Mouse (Mus musculus) stomach, postnatal 0 days (tissue): Measurements from ENCODE around the gene Gm19345. TPM values are rescaled to one million over a fixed set of nuclear protein-coding genes. Genes with fewer than 3 reads are reported as not detected.

Experiments used
- ATAC-seq: fragments of 200-750 bp; cut with Nextera tagmentation; 2 replicates; pipeline ENCODE4 v1.8.0; 2017; ENCODE audit not compliant: low FRiP score, low TSS enrichment
- DNase-seq: peaks from one replicate; pipeline ENCODE4 v3.0.0-alpha.2; 2016; ENCODE audit warnings: low spot score
- H3K27ac ChIP-seq: fragments of 300-500 bp; sonication (generic); replicated peaks from 2 replicates; pipeline ENCODE4 v1.5.1; 2014; ENCODE audit warnings: mild to moderate bottlenecking, control low read depth
- H3K27me3 ChIP-seq: fragments of 300-500 bp; sonication (generic); 2 replicates; pipeline ENCODE4 v1.6.1; 2014; ENCODE audit warnings: low read length; ENCODE audit not compliant: control insufficient read depth, insufficient read depth
- H3K36me3 ChIP-seq: fragments of 300-500 bp; sonication (generic); 2 replicates; pipeline ENCODE4 v1.6.1; 2014; ENCODE audit warnings: low read length, mixed read lengths; ENCODE audit not compliant: control insufficient read depth, insufficient read depth
- H3K4me1 ChIP-seq: fragments of 300-500 bp; sonication (generic); replicated peaks from 2 replicates; pipeline ENCODE4 v1.6.1; 2014; ENCODE audit warnings: antibody characterized with exemption; ENCODE audit not compliant: control insufficient read depth, insufficient read depth
- H3K4me2 ChIP-seq: fragments of 300-500 bp; sonication (generic); replicated peaks from 2 replicates; pipeline ENCODE4 v1.6.1; 2014; ENCODE audit warnings: low read depth, mild to moderate bottlenecking, control low read depth, moderate library complexity
- H3K4me3 ChIP-seq: fragments of 300-500 bp; sonication (generic); 2 replicates; pipeline ENCODE4 v1.5.1; 2014; ENCODE audit warnings: low read depth, low read length, control low read depth
- H3K9ac ChIP-seq: fragments of 300-500 bp; sonication (generic); 2 replicates; pipeline ENCODE4 v1.6.1; 2014; ENCODE audit warnings: mild to moderate bottlenecking, low read length, control low read depth, mixed read lengths
- H3K9me3 ChIP-seq: fragments of 300-500 bp; sonication (generic); 2 replicates; pipeline ENCODE4 v1.6.1; 2016; ENCODE audit warnings: low read length; ENCODE audit not compliant: control insufficient read depth
- CTCF ChIP-seq: IDR thresholded peaks from 2 replicates; pipeline ENCODE4 v1.5.1; 2016; ENCODE audit warnings: antibody characterized with exemption, low read depth, mild to moderate bottlenecking, moderate library complexity
- EP300 ChIP-seq: optimal IDR thresholded peaks from 2 replicates; pipeline ENCODE3; 2016; ENCODE audit warnings: antibody characterized with exemption
- WGBS: fragments of 180-500 bp; shearing (Covaris S2); extraction: QIAGEN DNeasy Blood & Tissue Kit; methylation state at CpG from one replicate; pipeline ENCODE4 v1.1.7; 2014; 5-methylcytosine and 5-hydroxymethylcytosine counted together
- polyA plus RNA-seq: library from polyadenylated mRNA; unstranded; fragments of >200 nt; fragmentation: Nextera tagmentation; extraction: Ambion mirVana; gene quantifications from 2 replicates; pipeline ENCODE4 v1.2.1, GENCODE M21; 2015

Gene Gm19345
- polyA plus RNA-seq, 1 experiment from 2014 or later: 0.41 TPM

DNA sequence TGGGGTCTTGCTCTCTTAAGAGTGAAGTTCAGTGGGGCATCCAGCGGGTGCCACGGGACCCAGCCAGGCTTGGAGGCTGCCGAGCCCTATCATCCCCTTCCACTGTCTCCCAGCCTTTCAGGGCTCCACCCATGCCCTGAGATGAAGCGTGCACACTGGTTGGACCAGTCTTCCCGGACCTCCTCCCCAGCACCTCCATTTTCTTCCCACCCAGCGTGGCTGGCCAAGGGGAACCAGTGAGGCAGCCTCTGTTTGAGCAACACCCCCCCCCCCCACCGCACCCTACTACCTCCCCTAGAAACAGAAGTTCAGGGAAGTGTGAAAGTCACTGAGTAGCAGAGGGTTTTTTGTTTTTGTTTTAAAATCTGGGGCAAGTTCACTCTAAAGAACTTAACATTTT lies 36.0 kb downstream of the Gm19345 start, which contains the start of gene Ceacam19:
Ceacam19 (minus strand) TSS at position 117 of the 400 bp plus-strand sequence.
- no peak within 1 kb of the TSS for H3K4me2 ChIP-seq
- WGBS: 53% methylated on average over 7 of the region's 7 CpGs
- H3K27me3 ChIP-seq: no peaks in the 10 kb centered on the region
- no peaks in the 10 kb centered on the region for H3K4me1 ChIP-seq
- H3K27ac ChIP-seq: 0 out of 2 replicates have a peak within 1 kb of the TSS, but pooled peaks have one; percentile 40
- H3K4me3 ChIP-seq: no peak within 1 kb of the TSS; the same call in 1 of the 2 replicates
- H3K9me3 ChIP-seq: no peaks in the 10 kb centered on the region
- H3K36me3 ChIP-seq: no peaks in the 10 kb centered on the region
- no peak for DNase-seq
- TF ChIP-seq EP300 (no peak), CTCF (no peak)
- no peak for ATAC-seq
- no peak within 1 kb of the TSS for H3K9ac ChIP-seq

DNA sequence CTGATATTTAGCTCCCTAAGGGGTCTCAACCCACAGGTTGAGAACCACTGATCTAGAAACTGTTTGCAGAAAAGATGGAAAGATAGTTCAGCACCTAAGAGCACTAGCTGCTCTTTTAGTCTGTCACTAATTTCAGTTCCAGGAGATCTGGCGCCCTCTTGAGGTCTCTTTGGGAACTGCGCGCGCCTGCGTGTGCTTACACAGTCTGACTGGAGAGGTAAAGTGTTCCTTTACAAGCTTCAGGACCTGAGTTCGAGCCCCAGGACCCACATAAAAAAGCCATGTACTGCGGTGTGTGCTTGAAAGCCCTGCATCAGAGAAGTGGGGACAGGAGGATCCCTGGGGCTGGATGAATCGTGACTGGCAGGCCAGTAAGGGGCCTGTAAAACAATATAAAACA lies 38.1 kb downstream of the Gm19345 start:
- H3K4me1 ChIP-seq: no peaks in the 10 kb centered on the region
- H3K27ac ChIP-seq: no peak overlapping the region
- no peaks in the 10 kb centered on the region for H3K9me3 ChIP-seq
- H3K36me3 ChIP-seq: no peaks in the 10 kb centered on the region
- 44% methylated on average over 8 of the region's 8 CpGs for WGBS
- H3K4me3 ChIP-seq: no peak overlapping the region
- DNase-seq: peak; percentile 71
- no peak overlapping the region for H3K4me2 ChIP-seq
- TF ChIP-seq EP300 (no peak), CTCF (peak; percentile 84)
- ATAC-seq: no peak
- H3K9ac ChIP-seq: no peak overlapping the region
- no peaks in the 10 kb centered on the region for H3K27me3 ChIP-seq

Other genes with a start within 250 kb of the Gm19345 start
- 19.0 and 21.5 TPM in 2 replicates for gene Clasrp, start 247.5 kb upstream of the Gm19345 start, polyA plus RNA-seq
- 7.3 and 8.7 TPM in 2 replicates for gene Relb, start 222.6 kb upstream of the Gm19345 start, polyA plus RNA-seq
- gene Clptm1, start 187.0 kb upstream of the Gm19345 start, polyA plus RNA-seq: 55.0 and 65.1 TPM in 2 replicates
- 8.7 and 10.7 TPM in 2 replicates for gene Apoc2, start 174.1 kb upstream of the Gm19345 start, polyA plus RNA-seq
- not detected in 2 replicates for gene Gm44805, start 170.6 kb upstream of the Gm19345 start, polyA plus RNA-seq
- 2.8 and 6.1 TPM in 2 replicates for gene Apoc4, start 170.5 kb upstream of the Gm19345 start, polyA plus RNA-seq
- 79.6 and 88.4 TPM in 2 replicates for gene Apoc1, start 159.3 kb upstream of the Gm19345 start, polyA plus RNA-seq
- 383 and 436 TPM in 2 replicates for gene Apoe, start 152.8 kb upstream of the Gm19345 start, polyA plus RNA-seq
- 98.0 and 105 TPM in 2 replicates for gene Tomm40, start 136.6 kb upstream of the Gm19345 start, polyA plus RNA-seq
- 82.2 and 83.8 TPM in 2 replicates for gene Nectin2, start 101.5 kb upstream of the Gm19345 start, polyA plus RNA-seq
- gene Bcam, start 81.0 kb upstream of the Gm19345 start, polyA plus RNA-seq: 87.5 and 103 TPM in 2 replicates
- 44.4 and 48.5 TPM in 2 replicates for gene Cblc, start 55.2 kb upstream of the Gm19345 start, polyA plus RNA-seq
- gene Bcl3, start 29.2 kb upstream of the Gm19345 start, polyA plus RNA-seq: 8.9 and 9.1 TPM in 2 replicates
- gene Ceacam16, start 9.3 kb downstream of the Gm19345 start, polyA plus RNA-seq: not detected in 2 replicates
- 9.5 and 10.2 TPM in 2 replicates for gene Ceacam19, start 36.0 kb downstream of the Gm19345 start, polyA plus RNA-seq
- gene Pvr, start 69.2 kb downstream of the Gm19345 start, polyA plus RNA-seq: 6.2 and 6.7 TPM in 2 replicates
- gene Igsf23, start 98.8 kb downstream of the Gm19345 start, polyA plus RNA-seq: 3.2 and 4.4 TPM in 2 replicates
- not detected in 2 replicates for gene Ceacam20, start 113.4 kb downstream of the Gm19345 start, polyA plus RNA-seq
- gene Nlrp9b, start 139.5 kb downstream of the Gm19345 start, polyA plus RNA-seq: not detected in 2 replicates
- gene Vmn1r91, start 247.7 kb downstream of the Gm19345 start, polyA plus RNA-seq: not detected in 2 replicates